8 mouse cellular contexts compared by ENCODE assay signal in genomic region chr9:96719408-96720158, GRCm38 (mm10). TPM values are rescaled to one million over a fixed set of nuclear protein-coding genes. Genes with fewer than 3 reads are reported as not detected.
DNase-seq lines count a peak whose midpoint lies in the region; ATAC-seq lines count a peak whose summit lies in the region.

No protein-coding gene starts in this region.

- no peaks in the 10 kb centered on the region for H3K9me3 ChIP-seq in embryonic facial prominence, embryonic 12.5 days
- no peaks in the 10 kb centered on the region for H3K9me3 ChIP-seq in heart, embryonic 11.5 days (replicated peaks; ENCODE audit: control insufficient read depth, low read length)
- no peaks in the 10 kb centered on the region for H3K9me3 ChIP-seq in kidney, embryonic 14.5 days (ENCODE audit: control insufficient read depth, low read length)

- peak overlapping the region; percentile 85 for H3K9ac ChIP-seq in embryonic facial prominence, embryonic 12.5 days
- H3K9ac ChIP-seq in heart, embryonic 11.5 days (ENCODE audit: low read depth, low read length) = peak overlapping the region; percentile 94
- H3K9ac ChIP-seq in kidney, embryonic 14.5 days (ENCODE audit: low read depth, low read length) = peak overlapping the region; percentile 89

- H3K27me3 ChIP-seq in embryonic facial prominence, embryonic 12.5 days = no peaks in the 10 kb centered on the region
- no peaks in the 10 kb centered on the region for H3K27me3 ChIP-seq in heart, embryonic 11.5 days (ENCODE audit: control insufficient read depth, insufficient read depth, low read length)
- no peaks in the 10 kb centered on the region for H3K27me3 ChIP-seq in kidney, embryonic 14.5 days (ENCODE audit: control insufficient read depth, insufficient read depth, low read length)

- peak; percentile 75 for ATAC-seq in embryonic facial prominence, embryonic 12.5 days (ENCODE audit: insufficient number of reproducible peaks, insufficient read depth, low FRiP score, low TSS enrichment)
- ATAC-seq in heart, embryonic 11.5 days (replicated peaks; ENCODE audit: insufficient number of reproducible peaks, low FRiP score, low TSS enrichment) = peak; percentile 82
- ATAC-seq in kidney, embryonic 14.5 days (ENCODE audit: low FRiP score, low TSS enrichment) = peak; percentile 82

- peaks cover 10% of the 10 kb centered on the region for H3K4me1 ChIP-seq in embryonic facial prominence, embryonic 12.5 days
- peaks cover 24% of the 10 kb centered on the region for H3K4me1 ChIP-seq in heart, embryonic 11.5 days (ENCODE audit: control insufficient read depth, insufficient read depth, low read length)
- H3K4me1 ChIP-seq in kidney, embryonic 14.5 days (ENCODE audit: control insufficient read depth, insufficient read depth, low read length) = peaks cover 22% of the 10 kb centered on the region

- WGBS in embryonic facial prominence, embryonic 12.5 days = under 1% methylated on average over 85 of the region's 85 CpGs
- under 1% methylated on average over 73 of the region's 85 CpGs for WGBS in heart, embryonic 11.5 days (ENCODE audit: insufficient replicate concordance)
- WGBS in kidney, embryonic 14.5 days = under 1% methylated on average over 80 of the region's 85 CpGs

- peak overlapping the region; percentile 87 for H3K27ac ChIP-seq in embryonic facial prominence, embryonic 12.5 days
- peak overlapping the region; percentile 97 for H3K27ac ChIP-seq in heart, embryonic 11.5 days (ENCODE audit: low read depth, low read length)
- H3K27ac ChIP-seq in kidney, embryonic 14.5 days (ENCODE audit: low read depth, low read length) = peak overlapping the region; percentile 91

- H3K36me3 ChIP-seq in embryonic facial prominence, embryonic 12.5 days = no peaks in the 10 kb centered on the region
- no peaks in the 10 kb centered on the region for H3K36me3 ChIP-seq in heart, embryonic 11.5 days (ENCODE audit: control insufficient read depth, insufficient read depth, low read length)
- peaks cover under 1% of the 10 kb centered on the region; the same call in 1 of the 2 replicates for H3K36me3 ChIP-seq in kidney, embryonic 14.5 days (ENCODE audit: control insufficient read depth, insufficient read depth, low read length)

- H3K4me3 ChIP-seq in embryonic facial prominence, embryonic 12.5 days = peak overlapping the region; percentile 78
- H3K4me3 ChIP-seq in heart, embryonic 11.5 days (ENCODE audit: low read depth, low read length) = peak overlapping the region; percentile 77
- H3K4me3 ChIP-seq in kidney, embryonic 14.5 days (ENCODE audit: low read length) = peak overlapping the region; percentile 61

- peak; percentile 30 to 55 for DNase-seq in CD8-positive naive resting alpha-beta T cell, adult 2 months (ENCODE audit: low read depth in 2 of 2, low spot score in 2 of 2)
- DNase-seq in adrenal gland, postnatal 10 days = peak; percentile 85
- peak; percentile 78 for DNase-seq in lung, postnatal 10 days
- peak; percentile 64 for DNase-seq in ovary, postnatal 10 days (ENCODE audit: low spot score)
- peak; percentile 80 for DNase-seq in thymus, postnatal 4 days

- peak overlapping the region; percentile 68 for H3K4me2 ChIP-seq in embryonic facial prominence, embryonic 12.5 days (replicated peaks)
- H3K4me2 ChIP-seq in heart, embryonic 11.5 days = peak overlapping the region; percentile 69
- H3K4me2 ChIP-seq in kidney, embryonic 14.5 days (replicated peaks; ENCODE audit: low read depth, low read length) = peak overlapping the region; percentile 64

RNA-seq across cellular contexts. Expression of gene Zbtb38, which starts 33.0 kb away (rescaled TPM):
- 10 to 100 TPM; 35.7 to 37.8 TPM for total RNA-seq in adrenal gland, postnatal 10 days (2021)
- polyA plus RNA-seq in embryonic facial prominence, embryonic 12.5 days (2016; fragmentation: Nextera tagmentation; extraction: Ambion mirVana) = 10.5 and 12.3 TPM in 2 replicates
- 22.7 and 24.7 TPM in 2 replicates for polyA plus RNA-seq in heart, embryonic 11.5 days (2014; fragmentation: Nextera tagmentation; extraction: Ambion mirVana)
- polyA plus RNA-seq in kidney, embryonic 14.5 days (2014; fragmentation: Nextera tagmentation; extraction: Ambion mirVana) = 15.6 and 20.5 TPM in 2 replicates

Comparison
In these comparisons a context has a peak if more than half of its experiments do, and no peak if none do; other contexts are left out.
1. Peak in every context shown above with its lines: DNase-seq, ATAC-seq, H3K4me3 ChIP-seq and H3K27ac ChIP-seq.